Mouse (Mus musculus): ENCODE data around the gene Gse1. TPM values are rescaled to one million over a fixed set of nuclear protein-coding genes. Genes with fewer than 3 reads are reported as not detected.

Gene Gse1
- total RNA-seq, 2 experiments from 2014 or later, result 25.5 to 38.6 TPM

GRCm38 (mm10) chr8:120460375-120460774, 232.1 kb downstream of the Gse1 start:
- peak; percentile 43 for DNase-seq

DNA sequence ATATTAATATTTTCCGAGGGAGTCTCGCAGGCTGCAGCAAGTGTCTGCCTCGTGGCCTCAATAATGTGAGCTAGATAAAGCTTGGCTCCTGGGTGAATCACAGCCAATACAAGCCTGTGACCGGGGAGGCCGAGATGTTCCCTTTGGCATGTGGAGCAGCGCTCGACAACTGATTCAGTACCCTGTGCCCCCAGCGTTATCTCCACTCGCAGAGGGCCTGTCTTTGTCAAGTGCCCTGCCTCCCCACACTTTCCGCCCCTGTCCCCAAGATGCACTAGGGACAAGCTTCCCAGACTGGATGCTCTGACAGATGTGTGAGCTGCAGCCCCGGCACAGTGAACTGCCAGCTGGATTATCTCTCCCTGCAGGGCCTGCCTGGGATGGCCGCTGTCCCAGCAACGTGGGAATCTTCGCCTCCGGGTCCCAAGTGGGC, 233.9 kb downstream of the Gse1 start:
- no peak for DNase-seq

GRCm38 (mm10) chr8:120462611-120463010, 234.4 kb downstream of the Gse1 start:
- DNase-seq, result no peak

- DNase-seq, result no peak
Observed at GRCm38 (mm10) chr8:120463918-120464584, 235.8 kb downstream of the Gse1 start.

DNA sequence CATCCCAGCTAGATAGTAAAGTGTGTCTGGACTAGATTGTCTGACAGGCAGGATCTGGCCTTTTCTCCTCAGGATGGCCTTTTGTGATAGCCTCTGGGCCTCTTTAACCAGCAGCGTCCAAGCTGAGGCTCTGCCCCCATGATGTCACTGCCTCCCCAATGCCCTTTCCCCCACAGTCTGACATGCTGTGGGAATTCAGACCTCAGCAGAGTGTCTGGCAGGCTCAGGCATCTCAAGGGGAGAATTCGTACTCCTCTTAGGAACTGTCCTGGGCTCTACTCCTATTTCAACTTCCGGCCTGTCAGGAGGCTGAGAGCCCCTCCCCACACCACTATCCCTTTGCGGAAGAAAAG, 236.3 kb downstream of the Gse1 start:
- DNase-seq, result no peak

- DNase-seq, result peak; percentile 55
Observed at GRCm38 (mm10) chr8:120465710-120466109, 237.5 kb downstream of the Gse1 start.

- no peak for DNase-seq
Observed at GRCm38 (mm10) chr8:120466266-120466665, 238.0 kb downstream of the Gse1 start.

- DNase-seq, result no peak
Observed at GRCm38 (mm10) chr8:120467598-120467997, 239.3 kb downstream of the Gse1 start.

GRCm38 (mm10) chr8:120470170-120470569, 241.9 kb downstream of the Gse1 start:
- no peak for DNase-seq

DNA sequence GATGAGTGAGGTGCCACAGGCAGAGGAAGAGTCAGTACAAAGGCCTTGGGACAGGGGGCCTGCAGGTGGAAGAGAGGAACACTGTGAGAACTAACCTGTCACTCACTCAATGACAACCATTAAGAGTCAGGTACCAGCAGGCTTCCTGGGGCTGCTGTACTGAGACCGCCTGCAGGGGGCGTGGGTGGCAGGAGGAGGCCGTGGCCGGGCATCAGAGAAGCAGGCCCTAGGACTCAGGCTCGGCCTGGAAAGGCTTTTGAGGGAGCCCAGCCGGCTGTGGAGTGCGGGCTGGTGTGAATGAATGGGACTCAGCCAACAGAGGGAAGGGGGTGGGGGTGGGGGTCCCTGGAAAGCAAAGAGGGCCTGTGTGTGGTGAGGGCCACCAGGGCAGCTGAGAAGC, 242.9 kb downstream of the Gse1 start:
- DNase-seq, result peak; percentile 62

- no peak for DNase-seq
Observed at GRCm38 (mm10) chr8:120471752-120472151, 243.5 kb downstream of the Gse1 start.

DNA sequence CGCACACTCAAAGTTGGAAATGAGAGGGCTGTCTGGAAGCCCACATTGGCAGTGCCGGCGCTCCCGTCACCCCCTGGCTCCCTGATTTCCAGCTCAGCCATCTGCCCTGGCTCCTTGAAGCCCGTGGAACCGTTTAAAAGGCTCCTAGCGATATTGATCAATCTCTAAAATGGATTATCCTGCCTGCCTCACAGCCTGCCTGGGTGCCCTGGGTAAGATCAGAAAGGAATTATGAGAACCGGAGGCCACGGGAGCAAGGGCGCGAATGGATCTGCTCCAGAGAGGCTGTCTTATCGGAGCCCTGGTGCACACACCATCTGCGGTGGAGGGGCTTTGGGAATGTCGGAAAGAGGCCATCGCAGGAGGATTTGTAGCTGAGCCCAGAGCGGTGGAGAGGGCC, 244.0 kb downstream of the Gse1 start:
- no peak for DNase-seq

- DNase-seq, result no peak
Observed at GRCm38 (mm10) chr8:120473729-120474364, 245.6 kb downstream of the Gse1 start.

- no peak for DNase-seq
Observed at GRCm38 (mm10) chr8:120474496-120475235, 246.4 kb downstream of the Gse1 start.

- DNase-seq, result no peak
Observed at GRCm38 (mm10) chr8:120475462-120476201, 247.4 kb downstream of the Gse1 start.

DNA sequence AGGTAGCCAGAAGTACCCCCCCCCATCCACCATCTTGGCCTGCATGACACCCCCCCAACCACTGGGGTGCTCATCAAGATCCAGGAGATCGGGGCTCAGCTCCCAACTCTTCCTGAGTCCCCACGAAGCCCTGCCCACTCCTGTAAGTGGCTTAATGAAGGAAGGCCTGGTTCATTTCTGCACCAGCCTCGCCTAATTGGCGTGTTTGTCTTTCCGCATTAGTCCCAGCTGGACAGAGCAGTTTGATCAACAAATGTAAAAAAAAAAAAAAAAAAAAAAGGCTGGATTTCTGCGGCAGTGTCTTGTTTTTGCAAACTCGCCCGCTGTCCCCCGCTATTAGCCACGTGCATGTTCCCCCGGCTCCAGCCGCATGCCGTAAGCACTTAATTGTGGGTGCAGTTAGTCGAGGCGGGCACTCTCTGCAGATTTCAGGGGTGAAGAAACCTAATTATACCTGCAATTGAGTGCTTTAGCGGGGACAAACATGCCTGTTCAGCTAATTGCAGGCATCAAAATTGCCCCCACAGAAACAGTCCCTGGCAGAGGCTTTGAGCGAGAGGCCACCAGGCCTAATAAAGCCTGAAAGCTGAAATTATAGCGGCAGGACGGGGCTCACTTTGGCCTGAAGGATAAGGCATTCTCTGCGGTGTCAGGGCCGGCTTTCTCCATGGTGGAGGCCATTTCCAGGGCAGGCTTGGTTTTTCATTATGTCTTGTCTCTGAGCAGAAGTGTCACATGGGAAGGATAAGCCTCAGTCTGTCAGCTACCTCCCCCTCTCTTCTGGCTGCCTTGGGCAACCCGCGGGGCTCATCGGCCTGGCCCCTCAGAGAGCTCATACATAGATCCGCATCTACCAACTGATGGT, 248.7 kb downstream of the Gse1 start:
- no peak for DNase-seq

GRCm38 (mm10) chr8:120478754-120479153, 250.5 kb downstream of the Gse1 start:
- no peak for DNase-seq

- no peak for DNase-seq
Observed at GRCm38 (mm10) chr8:120479691-120480090, 251.4 kb downstream of the Gse1 start.

- DNase-seq, result no peak
Observed at GRCm38 (mm10) chr8:120482015-120482689, 253.9 kb downstream of the Gse1 start.

- DNase-seq, result no peak
Observed at GRCm38 (mm10) chr8:120484460-120484859, 256.2 kb downstream of the Gse1 start.

GRCm38 (mm10) chr8:120485116-120485515, 256.9 kb downstream of the Gse1 start:
- no peak for DNase-seq
